Mouse (Mus musculus): ENCODE measurements around the gene Dusp14.

DNA sequence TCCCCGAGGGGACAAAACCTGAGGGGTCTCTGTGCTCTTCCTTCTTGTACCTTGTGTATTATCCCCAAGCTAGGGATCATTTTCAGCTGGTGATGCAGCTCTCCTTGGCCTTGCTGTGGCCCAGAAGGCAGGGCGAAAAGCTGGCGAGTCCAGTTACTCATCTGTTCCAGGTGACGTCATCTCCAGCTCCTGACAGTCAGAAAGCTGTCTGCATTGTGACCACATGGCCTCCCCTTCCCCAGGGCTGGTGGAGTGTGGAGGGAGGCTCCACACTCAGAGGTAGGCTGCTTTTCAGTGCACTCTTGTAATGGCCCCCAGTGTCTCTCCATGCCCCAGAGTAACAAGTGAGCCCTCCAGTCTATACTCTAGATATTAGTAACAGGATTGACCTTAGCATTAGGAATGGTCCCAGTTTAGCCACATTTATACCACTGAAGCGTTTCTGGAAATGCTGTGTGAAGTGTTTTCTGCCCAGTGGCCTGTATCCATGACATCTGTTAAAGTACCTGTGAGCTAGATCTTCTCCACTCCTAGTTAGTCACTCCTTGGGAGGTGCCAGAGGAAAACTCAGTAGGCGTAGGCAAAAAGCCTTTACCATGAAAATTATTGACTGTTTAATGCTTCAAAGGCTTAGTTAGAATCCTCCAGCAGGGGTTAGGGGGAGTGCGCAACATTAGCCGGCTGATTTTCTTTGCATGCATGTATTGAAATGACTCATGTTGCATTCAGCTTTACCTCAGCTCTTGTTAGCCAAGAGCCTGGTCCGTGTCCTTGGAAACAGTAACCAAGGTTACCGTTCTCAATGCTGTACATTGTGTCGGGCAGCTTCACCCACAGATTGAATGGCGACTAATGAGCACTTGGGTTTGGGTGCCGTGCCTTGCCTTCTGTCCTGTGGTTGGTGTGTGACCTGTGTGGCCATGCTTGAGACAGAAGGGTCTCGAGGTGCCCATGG, 26.0 kb downstream of the Dusp14 start:
- TF ChIP-seq GATA1 (IDR thresholded peaks at IDR 0.05; ENCODE audit: borderline replicate concordance, low read length) = no peak
- TF ChIP-seq FLI1 (IDR thresholded peaks at IDR 0.05; ENCODE audit: low read length) = no peak

Data from megakaryocyte, embryonic 14.5 days (primary cell).